Mouse (Mus musculus) neural tube, embryonic 11.5 days (tissue): ENCODE data around the gene Nol4l. TPM values are rescaled to one million over a fixed set of nuclear protein-coding genes. Genes with fewer than 3 reads are reported as not detected.

Source experiments
- ATAC-seq: fragments of 200-750 bp; cut with Nextera tagmentation; 2 replicates; pipeline ENCODE4 v1.8.0; 2017; ENCODE audit warnings: moderate number of reproducible peaks, mild to moderate bottlenecking, moderate TSS enrichment, moderate library complexity; ENCODE audit not compliant: insufficient read depth, low FRiP score, low TSS enrichment
- DNase-seq: peaks from one replicate; pipeline ENCODE4 v3.0.0-alpha.2; 2015; ENCODE audit warnings: low spot score
- H3K27ac ChIP-seq: fragments of 300-500 bp; sonication (generic); 2 replicates; pipeline ENCODE4 v1.5.1; 2014; ENCODE audit warnings: low read depth, mild to moderate bottlenecking, low read length
- H3K27me3 ChIP-seq: fragments of 300-500 bp; sonication (generic); 2 replicates; pipeline ENCODE4 v1.6.1; 2014; ENCODE audit warnings: mild to moderate bottlenecking, low read length, mixed read lengths; ENCODE audit not compliant: control insufficient read depth, insufficient read depth
- H3K36me3 ChIP-seq: fragments of 300-500 bp; sonication (generic); 2 replicates; pipeline ENCODE4 v1.6.1; 2014; ENCODE audit warnings: mild to moderate bottlenecking, low read length, moderate library complexity, mixed read lengths; ENCODE audit not compliant: control insufficient read depth, insufficient read depth
- H3K4me1 ChIP-seq: fragments of 300-500 bp; sonication (generic); 2 replicates; pipeline ENCODE4 v1.6.1; 2014; ENCODE audit warnings: low read length, mixed read lengths; ENCODE audit not compliant: control insufficient read depth, insufficient read depth
- H3K4me2 ChIP-seq: fragments of 300-500 bp; sonication (generic); 2 replicates; pipeline ENCODE4 v1.6.1; 2014; ENCODE audit warnings: low read depth, mild to moderate bottlenecking, moderate library complexity
- H3K4me3 ChIP-seq: fragments of 300-500 bp; sonication (generic); 2 replicates; pipeline ENCODE4 v1.5.1; 2014; ENCODE audit warnings: low read depth, low read length
- H3K9ac ChIP-seq: fragments of 300-500 bp; sonication (generic); 2 replicates; pipeline ENCODE4 v1.6.1; 2014; ENCODE audit warnings: mild to moderate bottlenecking, low read length
- H3K9me3 ChIP-seq: fragments of 300-500 bp; sonication (generic); 2 replicates; pipeline ENCODE4 v1.6.1; 2016; ENCODE audit warnings: low read length; ENCODE audit not compliant: control insufficient read depth
- WGBS: fragments of 180-500 bp; shearing (Covaris S2); extraction: QIAGEN DNeasy Blood & Tissue Kit; methylation state at CpG from one replicate; pipeline ENCODE4 v1.1.7; 2014; 5-methylcytosine and 5-hydroxymethylcytosine counted together
- polyA plus RNA-seq: library from polyadenylated mRNA; unstranded; fragments of >200 nt; fragmentation: Nextera tagmentation; extraction: Ambion mirVana; gene quantifications from 2 replicates; pipeline ENCODE4 v1.2.1, GENCODE M21; 2014

Nol4l gene
- polyA plus RNA-seq, 1 experiment from 2014 or later = 37.5 TPM

DNA sequence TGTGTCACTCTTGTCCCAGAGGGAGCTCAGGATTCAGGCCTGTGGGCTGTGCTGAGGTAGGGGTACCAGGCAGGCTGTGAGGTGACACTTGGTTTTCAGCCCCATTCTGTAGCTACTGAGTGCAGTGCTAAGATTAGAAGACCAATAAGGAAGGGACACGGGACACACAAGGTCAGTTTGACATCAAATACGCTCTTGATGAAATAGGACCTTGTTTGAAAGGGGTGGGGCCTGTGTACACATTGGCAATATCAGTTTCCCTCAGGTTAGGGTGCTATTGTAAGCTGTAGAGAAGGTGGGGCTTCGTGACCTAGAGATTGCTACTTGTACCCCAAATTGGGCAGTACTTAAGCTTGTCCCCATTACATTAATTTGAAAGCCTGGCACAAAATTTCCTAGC, 124.9 kb downstream of the Nol4l start:
- WGBS = 94% methylated on average over 3 of the region's 3 CpGs
- no peak for DNase-seq
- no peak overlapping the region for H3K4me2 ChIP-seq
- no peaks in the 10 kb centered on the region for H3K9me3 ChIP-seq
- H3K9ac ChIP-seq = no peak overlapping the region
- no peak overlapping the region for H3K27ac ChIP-seq
- ATAC-seq = no peak
- H3K27me3 ChIP-seq = no peaks in the 10 kb centered on the region
- H3K4me1 ChIP-seq = no peaks in the 10 kb centered on the region
- H3K36me3 ChIP-seq = peaks cover 15% of the 10 kb centered on the region
- H3K4me3 ChIP-seq = no peak overlapping the region

GRCm38 (mm10) chr2:153404062-153404461, 125.7 kb downstream of the Nol4l start:
- ATAC-seq (no peak), DNase-seq (no peak)
- peaks cover 21% of the 10 kb centered on the region for H3K36me3 ChIP-seq
- H3K4me1 ChIP-seq = no peaks in the 10 kb centered on the region
- 91% methylated on average over 3 of the region's 3 CpGs for WGBS
- no peaks in the 10 kb centered on the region for H3K27me3 ChIP-seq
- no peak overlapping the region for H3K27ac ChIP-seq
- H3K4me3 ChIP-seq = no peak overlapping the region
- no peak overlapping the region for H3K9ac ChIP-seq
- H3K4me2 ChIP-seq = no peak overlapping the region
- no peaks in the 10 kb centered on the region for H3K9me3 ChIP-seq

DNA sequence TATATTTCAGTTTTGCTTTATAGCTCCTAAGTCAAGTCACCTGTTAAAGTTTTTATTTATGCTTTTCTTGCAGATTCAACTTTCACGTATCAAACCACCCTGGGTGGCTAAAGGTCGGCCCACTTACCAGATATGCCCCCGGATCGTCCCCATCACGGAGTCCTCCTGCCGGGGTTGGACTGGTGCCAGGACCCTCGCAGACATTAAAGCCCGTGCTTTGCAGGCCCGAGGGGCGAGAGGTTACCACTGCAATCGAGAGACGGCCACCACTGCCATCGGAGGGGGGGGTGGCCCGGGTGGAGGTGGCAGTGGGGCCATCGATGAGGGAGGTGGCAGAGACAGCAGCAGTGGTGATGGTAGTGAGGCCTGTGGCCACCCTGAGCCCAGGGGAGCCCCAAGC, 130.6 kb downstream of the Nol4l start:
- WGBS = 93% methylated on average over 15 of the region's 15 CpGs

GRCm38 (mm10) chr2:153397790-153398515, 131.8 kb downstream of the Nol4l start:
- 94% methylated on average over 11 of the region's 11 CpGs for WGBS
- no peak for ATAC-seq
- H3K27ac ChIP-seq = no peak overlapping the region

More for the DNA sequence above, 130.6 kb downstream of the Nol4l start:
- H3K36me3 ChIP-seq = peaks cover 46% of the 10 kb centered on the region
- H3K9ac ChIP-seq = no peak overlapping the region
- ATAC-seq = no peak
- no peak for DNase-seq
- H3K27ac ChIP-seq = no peak overlapping the region
- H3K9me3 ChIP-seq = no peaks in the 10 kb centered on the region
- no peak overlapping the region for H3K4me3 ChIP-seq
- no peak overlapping the region for H3K4me2 ChIP-seq
- H3K4me1 ChIP-seq = no peaks in the 10 kb centered on the region
- no peaks in the 10 kb centered on the region for H3K27me3 ChIP-seq

DNA sequence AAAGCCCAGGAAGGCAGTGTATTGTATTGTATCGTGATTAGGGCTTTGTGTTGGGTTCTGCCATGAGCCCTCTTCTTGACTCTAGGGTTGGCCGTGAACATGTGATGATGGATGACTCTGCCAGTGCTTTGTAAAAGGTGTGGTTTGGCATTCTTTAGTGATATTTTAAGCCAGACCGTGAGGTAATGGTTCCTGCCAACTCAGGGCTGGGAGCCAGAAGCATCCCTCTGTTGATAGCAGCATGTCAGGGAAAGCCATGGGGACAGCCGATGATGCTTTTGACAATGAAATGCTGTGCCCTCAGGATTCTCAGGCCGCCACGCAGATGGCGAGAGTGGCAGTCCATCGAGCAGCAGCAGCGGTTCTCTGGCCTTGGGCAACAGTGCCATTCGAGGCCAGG, 136.7 kb downstream of the Nol4l start:
- peaks cover 33% of the 10 kb centered on the region for H3K36me3 ChIP-seq
- WGBS = 95% methylated on average over 10 of the region's 10 CpGs
- no peak for ATAC-seq
- no peaks in the 10 kb centered on the region for H3K27me3 ChIP-seq
- H3K27ac ChIP-seq = no peak overlapping the region
- H3K4me3 ChIP-seq = no peak overlapping the region
- no peak overlapping the region for H3K4me2 ChIP-seq
- DNase-seq = no peak
- no peaks in the 10 kb centered on the region for H3K4me1 ChIP-seq
- no peak overlapping the region for H3K9ac ChIP-seq
- no peaks in the 10 kb centered on the region for H3K9me3 ChIP-seq

More at GRCm38 (mm10) chr2:153397790-153398515, 131.8 kb downstream of the Nol4l start:
- no peak for DNase-seq
- H3K9me3 ChIP-seq = no peaks in the 10 kb centered on the region
- peaks cover 53% of the 10 kb centered on the region for H3K36me3 ChIP-seq
- H3K4me1 ChIP-seq = no peaks in the 10 kb centered on the region
- H3K4me2 ChIP-seq = no peak overlapping the region
- no peak overlapping the region for H3K4me3 ChIP-seq
- H3K27me3 ChIP-seq = no peaks in the 10 kb centered on the region
- H3K9ac ChIP-seq = no peak overlapping the region

- no peaks in the 10 kb centered on the region for H3K4me1 ChIP-seq
- H3K27me3 ChIP-seq = no peaks in the 10 kb centered on the region
- no peaks in the 10 kb centered on the region for H3K9me3 ChIP-seq
- 92% methylated on average over 2 of the region's 2 CpGs for WGBS
- peaks cover 14% of the 10 kb centered on the region for H3K36me3 ChIP-seq
- H3K4me3 ChIP-seq = no peak overlapping the region
- DNase-seq = no peak
- H3K9ac ChIP-seq = no peak overlapping the region
- no peak for ATAC-seq
- no peak overlapping the region for H3K4me2 ChIP-seq
- H3K27ac ChIP-seq = no peak overlapping the region
Observed at GRCm38 (mm10) chr2:153389831-153390230, 139.9 kb downstream of the Nol4l start.

DNA sequence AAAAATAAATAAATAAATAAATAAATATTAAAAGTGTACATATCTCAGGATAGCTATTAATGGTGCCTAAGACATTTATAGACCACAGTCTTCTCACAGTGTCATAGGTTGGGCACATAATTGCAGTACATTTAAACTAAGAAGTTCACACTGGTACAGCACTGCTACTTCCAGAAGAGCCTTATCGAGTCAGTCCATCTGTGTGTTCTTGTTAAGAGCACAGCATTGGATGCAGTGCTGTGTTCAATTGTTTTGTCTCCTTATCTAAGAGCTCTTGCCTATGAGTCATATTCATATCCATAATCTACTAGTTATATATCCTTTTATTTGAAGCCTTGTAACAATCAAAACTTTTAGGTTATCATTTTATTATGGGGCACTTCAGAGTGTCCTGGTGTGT, 149.3 kb downstream of the Nol4l start:
- Histone ChIP-seq H3K27ac (no peak overlapping the region), H3K9ac (no peak overlapping the region), H3K36me3 (peaks cover under 1% of the 10 kb centered on the region; the same call in 1 of the 2 replicates), H3K4me2 (no peak overlapping the region), H3K4me3 (no peak overlapping the region), H3K27me3 (no peaks in the 10 kb centered on the region), H3K4me1 (no peaks in the 10 kb centered on the region), H3K9me3 (no peaks in the 10 kb centered on the region)
- 96% methylated on average over 1 of the region's 1 CpGs for WGBS
- DNase-seq = no peak
- no peak for ATAC-seq

GRCm38 (mm10) chr2:153375380-153375779, 154.4 kb downstream of the Nol4l start:
- DNase-seq (no peak), ATAC-seq (no peak)
- H3K27ac ChIP-seq = no peak overlapping the region
- H3K36me3 ChIP-seq = no peaks in the 10 kb centered on the region; the same call in none of the 2 replicates
- no peak overlapping the region for H3K4me2 ChIP-seq
- H3K4me1 ChIP-seq = no peaks in the 10 kb centered on the region
- H3K9me3 ChIP-seq = no peaks in the 10 kb centered on the region
- H3K9ac ChIP-seq = no peak overlapping the region
- no peak overlapping the region for H3K4me3 ChIP-seq
- H3K27me3 ChIP-seq = no peaks in the 10 kb centered on the region
- 94% methylated on average over 2 of the region's 2 CpGs for WGBS

DNA sequence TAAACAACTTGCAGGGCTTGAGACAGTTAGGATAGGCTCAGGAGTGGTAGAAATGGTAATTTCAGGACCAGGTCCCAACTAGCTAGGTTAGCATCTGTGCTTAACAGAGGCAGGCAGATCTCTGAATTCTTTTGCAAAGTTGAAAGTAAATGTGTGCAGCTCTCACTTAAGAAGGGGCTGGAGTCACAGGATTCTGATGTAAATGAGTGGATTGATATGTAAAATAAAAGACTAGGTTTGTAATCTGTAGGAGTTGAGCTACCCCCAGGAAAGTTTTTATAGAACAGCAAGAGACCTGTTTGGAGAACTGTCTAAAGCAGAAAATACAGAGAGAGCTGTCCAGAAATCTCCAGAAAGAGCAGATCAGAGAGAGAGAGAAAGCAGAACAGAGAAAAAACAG, 158.9 kb downstream of the Nol4l start:
- ATAC-seq (no peak), DNase-seq (no peak)
- H3K36me3 ChIP-seq = peaks cover 12% of the 10 kb centered on the region

More for the DNA sequence above, 158.9 kb downstream of the Nol4l start:
- H3K27me3 ChIP-seq = no peaks in the 10 kb centered on the region
- H3K4me1 ChIP-seq = no peaks in the 10 kb centered on the region
- no peak overlapping the region for H3K4me3 ChIP-seq
- no peak overlapping the region for H3K4me2 ChIP-seq
- H3K27ac ChIP-seq = no peak overlapping the region
- no peaks in the 10 kb centered on the region for H3K9me3 ChIP-seq
- H3K9ac ChIP-seq = no peak overlapping the region
